8 mouse cellular contexts compared by ENCODE assay signal in genomic region chr11:81612798-81613540, GRCm38 (mm10).
DNase-seq lines count a peak whose midpoint lies in the region; ATAC-seq and TF ChIP-seq lines count a peak whose summit lies in the region.

No protein-coding gene starts in this region.

- no peak for ATAC-seq in heart, embryonic 15.5 days (replicated peaks; ENCODE audit: insufficient number of reproducible peaks, insufficient read depth, low FRiP score, low read depth)
- ATAC-seq in liver, embryonic 11.5 days (replicated peaks; ENCODE audit: low FRiP score), result no peak
- no peak for ATAC-seq in stomach, embryonic 14.5 days (ENCODE audit: insufficient number of reproducible peaks, insufficient read depth, low FRiP score, low read depth)

- in situ Hi-C loops in CH12.LX (cut with MboI; ENCODE audit: low pct_ligation_motif_present, low pct_unique_long_range_greater_than_20kb, low sequenced_read_pairs), result no loop called here

- WGBS in forebrain, embryonic 10.5 days, result 1% methylated on average over 17 of the region's 17 CpGs
- WGBS in heart, embryonic 15.5 days, result 4% methylated on average over 17 of the region's 17 CpGs
- 5% methylated on average over 17 of the region's 17 CpGs for WGBS in liver, embryonic 11.5 days
- WGBS in stomach, embryonic 14.5 days, result 4% methylated on average over 17 of the region's 17 CpGs

- peak; percentile 96 for TF ChIP-seq CTCF in CH12.LX (conservative IDR thresholded peaks at IDR 0.05 in 1 of 2, IDR thresholded peaks at IDR 0.05 in 1 of 2; ENCODE audit: low read depth in 2 of 2, low read length in 2 of 2)

- H3K9ac ChIP-seq in CH12.LX (ENCODE audit: insufficient read depth, low read depth), result no peak overlapping the region
- no peak overlapping the region for H3K9ac ChIP-seq in heart, embryonic 15.5 days
- no peak overlapping the region for H3K9ac ChIP-seq in liver, embryonic 11.5 days (ENCODE audit: low read depth, low read length)
- no peak overlapping the region for H3K9ac ChIP-seq in stomach, embryonic 14.5 days (replicated peaks; ENCODE audit: low read depth, low read length)

- H3K4me1 ChIP-seq in CH12.LX (ENCODE audit: control insufficient read depth in 1 of 2, insufficient read depth in 2 of 2), result no peaks in the 10 kb centered on the region
- peaks cover 33% of the 10 kb centered on the region for H3K4me1 ChIP-seq in forebrain, embryonic 10.5 days
- H3K4me1 ChIP-seq in heart, embryonic 15.5 days (replicated peaks), result peaks cover 11% of the 10 kb centered on the region
- H3K4me1 ChIP-seq in liver, embryonic 11.5 days (replicated peaks; ENCODE audit: control insufficient read depth, insufficient read depth, low read length), result no peaks in the 10 kb centered on the region
- H3K4me1 ChIP-seq in stomach, embryonic 14.5 days (ENCODE audit: control insufficient read depth, insufficient read depth, low read length), result peaks cover 5% of the 10 kb centered on the region; the same call in 1 of the 2 replicates

- peak; percentile 97 for TF ChIP-seq RAD21 in CH12.LX (IDR thresholded peaks at IDR 0.05; ENCODE audit: low read depth, low read length)

- no peaks in the 10 kb centered on the region for H3K36me3 ChIP-seq in CH12.LX (replicated peaks in 1 of 2; ENCODE audit: control insufficient read depth in 1 of 2, insufficient read depth in 1 of 2, low read length in 1 of 2)
- no peaks in the 10 kb centered on the region for H3K36me3 ChIP-seq in forebrain, embryonic 10.5 days (replicated peaks)
- no peaks in the 10 kb centered on the region for H3K36me3 ChIP-seq in heart, embryonic 15.5 days
- no peaks in the 10 kb centered on the region for H3K36me3 ChIP-seq in liver, embryonic 11.5 days (ENCODE audit: control insufficient read depth, insufficient read depth, low read length)
- no peaks in the 10 kb centered on the region for H3K36me3 ChIP-seq in stomach, embryonic 14.5 days (ENCODE audit: control insufficient read depth, insufficient read depth, low read length)

- H3K4me2 ChIP-seq in CH12.LX (ENCODE audit: insufficient read depth, low read depth, poor library complexity, severe bottlenecking), result peak overlapping the region; percentile 83
- peak overlapping the region; percentile 56 for H3K4me2 ChIP-seq in heart, embryonic 15.5 days
- H3K4me2 ChIP-seq in liver, embryonic 11.5 days, result peak overlapping the region; percentile 48
- peak overlapping the region; percentile 52 for H3K4me2 ChIP-seq in stomach, embryonic 14.5 days (replicated peaks; ENCODE audit: low read depth, low read length)

- no peaks in the 10 kb centered on the region for H3K79me2 ChIP-seq in CH12.LX (replicated peaks; ENCODE audit: control insufficient read depth, extremely low read depth, insufficient read depth, poor library complexity, severe bottlenecking)

- H3K9me3 ChIP-seq in CH12.LX (replicated peaks; ENCODE audit: low read length), result no peaks in the 10 kb centered on the region
- H3K9me3 ChIP-seq in forebrain, embryonic 10.5 days, result no peaks in the 10 kb centered on the region
- no peaks in the 10 kb centered on the region for H3K9me3 ChIP-seq in heart, embryonic 15.5 days (replicated peaks)
- H3K9me3 ChIP-seq in liver, embryonic 11.5 days (ENCODE audit: control insufficient read depth, low read length), result no peaks in the 10 kb centered on the region
- no peaks in the 10 kb centered on the region for H3K9me3 ChIP-seq in stomach, embryonic 14.5 days (ENCODE audit: control insufficient read depth, low read depth, low read length)

- TF ChIP-seq EP300 in CH12.LX (IDR thresholded peaks at IDR 0.05; ENCODE audit: low read length), result no peak

- H3K27me3 ChIP-seq in CH12.LX (replicated peaks), result peaks cover 80% of the 10 kb centered on the region
- peaks cover 39% of the 10 kb centered on the region for H3K27me3 ChIP-seq in forebrain, embryonic 10.5 days (ENCODE audit: poor library complexity, severe bottlenecking)
- H3K27me3 ChIP-seq in heart, embryonic 15.5 days, result peaks cover 34% of the 10 kb centered on the region
- H3K27me3 ChIP-seq in liver, embryonic 11.5 days (replicated peaks; ENCODE audit: control insufficient read depth, insufficient read depth, low read length), result peaks cover 16% of the 10 kb centered on the region
- no peaks in the 10 kb centered on the region for H3K27me3 ChIP-seq in stomach, embryonic 14.5 days (ENCODE audit: control insufficient read depth, insufficient read depth, low read length)

- H3K4me3 ChIP-seq in CH12.LX (replicated peaks in 1 of 3; ENCODE audit: low read depth in 2 of 3, low read length in 2 of 3, poor library complexity in 1 of 3), result no peak overlapping the region
- peak overlapping the region; percentile 51 for H3K4me3 ChIP-seq in forebrain, embryonic 10.5 days
- 0 out of 2 replicates have a peak overlapping the region, but pooled peaks have one; percentile 29 for H3K4me3 ChIP-seq in heart, embryonic 15.5 days
- H3K4me3 ChIP-seq in liver, embryonic 11.5 days (ENCODE audit: low read depth, low read length), result no peak overlapping the region
- peak overlapping the region; percentile 21 for H3K4me3 ChIP-seq in stomach, embryonic 14.5 days (ENCODE audit: low read depth, low read length)

- H3K27ac ChIP-seq in CH12.LX (ENCODE audit: insufficient read depth, low read depth), result no peak overlapping the region
- peak overlapping the region; percentile 86 for H3K27ac ChIP-seq in forebrain, embryonic 10.5 days
- H3K27ac ChIP-seq in heart, embryonic 15.5 days, result no peak overlapping the region
- H3K27ac ChIP-seq in liver, embryonic 11.5 days (ENCODE audit: low read depth, low read length), result no peak overlapping the region
- no peak overlapping the region for H3K27ac ChIP-seq in stomach, embryonic 14.5 days (ENCODE audit: low read length)

- TF ChIP-seq POLR2A in CH12.LX (IDR thresholded peaks at IDR 0.05; ENCODE audit: low read depth, low read length), result no peak

- DNase-seq in CH12.LX (ENCODE audit: extremely low read depth), result peak; percentile 83
- DNase-seq in c-Kit-negative CD71-positive TER-119-positive erythroid progenitor cells, embryonic 14.5 days (ENCODE audit: low read depth, low spot score), result peak; percentile 35
- peak; percentile 86 for DNase-seq in forebrain, embryonic 10.5 days (ENCODE audit: extremely low spot score, low spot score)
- peak; percentile 84 for DNase-seq in kidney, postnatal 14 days
- peak; percentile 62 for DNase-seq in liver, embryonic 11.5 days (ENCODE audit: low spot score)
- DNase-seq in natural killer cell, adult 2 months (ENCODE audit: low spot score in 2 of 2), result peak; percentile 44 to 57

- dilution Hi-C loops in CH12.LX (cut with MboI; ENCODE audit: extremely low pct_ligation_motif_present, extremely low pct_unique_long_range_greater_than_20kb, low sequenced_read_pairs), result no loop called here

TF ChIP-seq in CH12.LX, 34 proteins besides CTCF, POLR2A, EP300 and RAD21:
- TF ChIP-seq MYC (IDR thresholded peaks at IDR 0.05; ENCODE audit: low read depth, low read length) (0 out of 2 replicates have a peak, but pooled peaks have one; percentile 44), ZMIZ1 (IDR thresholded peaks at IDR 0.05; ENCODE audit: low read depth, low read length) (no peak), ETS1 (conservative IDR thresholded peaks at IDR 0.05; ENCODE audit: low read depth, low read length) (no peak), ZC3H11A (IDR thresholded peaks at IDR 0.05; ENCODE audit: low read depth, low read length) (no peak), KAT2A (IDR thresholded peaks at IDR 0.05; ENCODE audit: insufficient replicate concordance, low read length) (no peak), SMC3 (IDR thresholded peaks at IDR 0.05; ENCODE audit: low read depth, low read length) (peak; percentile 78), NELFE (IDR thresholded peaks at IDR 0.05; ENCODE audit: low read depth, low read length) (peak; percentile 26; the same call in 1 of the 2 replicates), POLR2AphosphoS2 (IDR thresholded peaks at IDR 0.05; ENCODE audit: low read depth, low read length) (no peak), TBP (conservative IDR thresholded peaks at IDR 0.05; ENCODE audit: low read depth, low read length) (no peak), BHLHE40 (IDR thresholded peaks at IDR 0.05; ENCODE audit: low read depth, low read length) (0 out of 2 replicates have a peak, but pooled peaks have one; percentile 11), MEF2A (IDR thresholded peaks at IDR 0.05; ENCODE audit: borderline replicate concordance, low read depth, low read length) (no peak), HCFC1 (IDR thresholded peaks at IDR 0.05; ENCODE audit: low read depth, low read length) (no peak), MAFK (IDR thresholded peaks at IDR 0.05; ENCODE audit: insufficient replicate concordance, low read length) (0 out of 2 replicates have a peak, but pooled peaks have one; percentile 68), ELF1 (IDR thresholded peaks at IDR 0.05; ENCODE audit: low read depth, low read length) (no peak), USF1 (IDR thresholded peaks at IDR 0.05; ENCODE audit: low read depth, low read length) (no peak), UBTF (IDR thresholded peaks at IDR 0.05; ENCODE audit: low read depth, low read length) (no peak), MAX (IDR thresholded peaks at IDR 0.05; ENCODE audit: low read length) (no peak), USF2 (conservative IDR thresholded peaks at IDR 0.05; ENCODE audit: low read depth, low read length) (no peak), TCF12 (IDR thresholded peaks at IDR 0.05; ENCODE audit: low read depth, low read length) (no peak), MAZ (IDR thresholded peaks at IDR 0.05; ENCODE audit: low read depth, low read length) (0 out of 2 replicates have a peak, but pooled peaks have one; percentile 7)

Comparison
In these comparisons a context has a peak if more than half of its experiments do, and no peak if none do; other contexts are left out.
1. DNase-seq: peak in every context shown above with its lines; median percentile 86 in forebrain, embryonic 10.5 days; 84 in kidney, postnatal 14 days; 83 in CH12.LX; 62 in liver, embryonic 11.5 days; 50 in natural killer cell, adult 2 months; 35 in c-Kit-negative CD71-positive TER-119-positive erythroid progenitor cells, embryonic 14.5 days.
2. H3K4me3 ChIP-seq: peak in forebrain, embryonic 10.5 days (single experiment), heart, embryonic 15.5 days (single experiment) and stomach, embryonic 14.5 days (single experiment); none in CH12.LX (0 of 3) and liver, embryonic 11.5 days (single experiment).
3. Peak in every context shown above with its lines, with median percentiles within 50 percentile points of each other: H3K4me2 ChIP-seq.